Mouse (Mus musculus) thymus, adult 2 months (tissue): ENCODE measurements around the gene Gm20388.

Source experiments
- CTCF ChIP-seq: fragments of 200-500 bp; IDR thresholded peaks from 2 replicates; pipeline ENCODE4 v1.5.1; 2012; ENCODE audit warnings: mild to moderate bottlenecking, control low read depth, low read length, moderate library complexity, borderline replicate concordance; ENCODE audit not compliant: control insufficient read depth, poor library complexity, insufficient read depth; ENCODE audit errors: extremely low read depth
- POLR2A ChIP-seq: fragments of 200-500 bp; IDR thresholded peaks from 2 replicates; pipeline ENCODE4 v1.6.1; 2012; ENCODE audit warnings: mild to moderate bottlenecking, low read length, control low read depth, moderate library complexity; ENCODE audit not compliant: control insufficient read depth, poor library complexity, insufficient read depth; ENCODE audit errors: extremely low read depth

GRCm38 (mm10) chr8:124329690-124330089 lies 4419.0 kb downstream of the Gm20388 start:
- TF ChIP-seq POLR2A (no peak), CTCF (no peak)
